Mouse (Mus musculus) thymus, adult 2 months (tissue): ENCODE data around the gene Stat6.

Source experiments
- CTCF ChIP-seq: fragments of 200-500 bp; IDR thresholded peaks from 2 replicates; pipeline ENCODE4 v1.5.1; 2012; ENCODE audit warnings: mild to moderate bottlenecking, control low read depth, low read length, moderate library complexity, borderline replicate concordance; ENCODE audit not compliant: control insufficient read depth, poor library complexity, insufficient read depth; ENCODE audit errors: extremely low read depth
- POLR2A ChIP-seq: fragments of 200-500 bp; IDR thresholded peaks from 2 replicates; pipeline ENCODE4 v1.6.1; 2012; ENCODE audit warnings: mild to moderate bottlenecking, low read length, control low read depth, moderate library complexity; ENCODE audit not compliant: control insufficient read depth, poor library complexity, insufficient read depth; ENCODE audit errors: extremely low read depth

GRCm38 (mm10) chr10:127670185-127670584, 27.4 kb downstream of the Stat6 start:
- no peak for TF ChIP-seq POLR2A
- TF ChIP-seq CTCF: no peak
